Mouse (Mus musculus): Measurements from ENCODE around the gene Gm6034. TPM values are rescaled to one million over a fixed set of nuclear protein-coding genes. Genes with fewer than 3 reads are reported as not detected.
A peak's percentile ranks its signal among the peaks of the same experiment; 100 is the strongest.
"Not testable (repeated sequence)": the region's sequence is repeated elsewhere in the genome, so short reads cannot be mapped to it uniquely, and the experiment has no call there.

Gene Gm6034
- total RNA-seq, 2 experiments from 2014 or later = not detected

GRCm38 (mm10) chr17:36022922-36023321 lies 19.8 kb upstream of the Gm6034 start:
- DNase-seq (ENCODE audit: low spot score in 2 of 2) = no peak

DNA sequence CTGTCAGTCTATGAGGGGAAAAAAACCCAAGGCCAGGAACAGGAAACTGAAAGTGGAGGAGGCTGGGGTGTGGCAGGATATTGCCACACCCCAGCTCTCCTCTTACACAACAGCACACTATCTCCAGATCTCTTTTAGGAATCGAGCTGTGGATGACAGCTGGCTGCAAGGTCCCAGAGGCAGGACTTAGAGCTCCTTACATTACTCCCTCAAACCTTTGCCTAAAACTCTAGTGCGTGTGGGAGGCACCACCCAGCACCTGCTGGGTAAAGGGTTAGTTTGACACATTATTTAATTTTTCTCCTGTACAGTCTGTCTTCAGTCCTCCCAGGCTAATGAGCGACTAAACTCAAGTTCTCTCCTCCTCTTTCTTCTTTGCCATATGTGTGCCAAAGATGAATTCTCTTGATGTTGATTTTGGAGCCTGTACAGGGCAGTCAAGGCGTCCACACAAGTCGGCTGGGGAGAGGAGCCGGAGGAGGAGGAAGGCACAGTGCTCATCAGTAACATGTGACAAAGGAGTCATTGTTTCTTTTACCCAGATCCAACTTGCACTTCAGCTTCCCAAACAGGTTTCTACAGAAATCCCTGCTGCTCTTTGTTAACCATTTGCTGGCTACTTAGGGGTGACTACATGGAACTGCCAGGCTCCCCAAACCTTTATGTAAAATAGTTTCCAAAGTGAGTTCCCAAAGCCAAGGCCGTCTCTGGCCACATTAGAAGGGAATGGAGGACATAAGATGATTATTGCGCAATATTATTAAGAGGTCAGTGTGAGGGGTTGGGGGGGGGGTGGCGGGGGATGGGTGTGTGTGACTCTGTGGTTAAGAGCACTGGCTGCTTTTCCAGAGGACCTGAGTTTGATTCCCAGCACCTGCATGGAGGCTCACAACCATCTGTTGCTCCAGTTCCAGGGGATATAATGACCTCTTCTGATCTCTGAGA lies 18.8 kb upstream of the Gm6034 start:
- no peak for DNase-seq (ENCODE audit: low spot score in 2 of 2)

GRCm38 (mm10) chr17:36025197-36025596 lies 17.6 kb upstream of the Gm6034 start:
- DNase-seq (ENCODE audit: low spot score in 2 of 2) = no peak

- DNase-seq (ENCODE audit: low spot score in 2 of 2) = no peak
These were observed 16.9 kb upstream of the Gm6034 start for GRCm38 (mm10) chr17:36025901-36026300.

DNA sequence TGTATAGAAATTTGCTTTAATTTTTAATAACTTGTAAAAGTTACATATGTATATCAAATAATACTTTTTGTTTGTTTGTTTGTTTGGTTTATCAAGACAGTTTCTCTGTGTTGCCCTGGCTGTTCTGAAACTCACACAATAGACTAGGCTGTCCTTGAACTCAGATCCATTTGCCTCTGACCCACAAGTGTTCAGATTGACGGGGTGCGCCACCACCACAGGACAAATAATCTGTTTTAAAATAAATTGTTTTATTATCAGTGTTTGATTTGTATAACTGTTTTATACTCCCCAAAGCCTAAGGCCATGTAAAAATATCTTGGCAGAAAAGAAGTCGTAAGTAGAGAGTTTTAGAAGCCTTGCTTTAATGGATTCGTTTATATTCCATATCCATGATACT lies 15.1 kb upstream of the Gm6034 start:
- no peak for DNase-seq (ENCODE audit: low spot score in 2 of 2)

- no peak for DNase-seq (ENCODE audit: low spot score in 2 of 2)
These were observed 13.7 kb upstream of the Gm6034 start for GRCm38 (mm10) chr17:36028879-36029619.

DNA sequence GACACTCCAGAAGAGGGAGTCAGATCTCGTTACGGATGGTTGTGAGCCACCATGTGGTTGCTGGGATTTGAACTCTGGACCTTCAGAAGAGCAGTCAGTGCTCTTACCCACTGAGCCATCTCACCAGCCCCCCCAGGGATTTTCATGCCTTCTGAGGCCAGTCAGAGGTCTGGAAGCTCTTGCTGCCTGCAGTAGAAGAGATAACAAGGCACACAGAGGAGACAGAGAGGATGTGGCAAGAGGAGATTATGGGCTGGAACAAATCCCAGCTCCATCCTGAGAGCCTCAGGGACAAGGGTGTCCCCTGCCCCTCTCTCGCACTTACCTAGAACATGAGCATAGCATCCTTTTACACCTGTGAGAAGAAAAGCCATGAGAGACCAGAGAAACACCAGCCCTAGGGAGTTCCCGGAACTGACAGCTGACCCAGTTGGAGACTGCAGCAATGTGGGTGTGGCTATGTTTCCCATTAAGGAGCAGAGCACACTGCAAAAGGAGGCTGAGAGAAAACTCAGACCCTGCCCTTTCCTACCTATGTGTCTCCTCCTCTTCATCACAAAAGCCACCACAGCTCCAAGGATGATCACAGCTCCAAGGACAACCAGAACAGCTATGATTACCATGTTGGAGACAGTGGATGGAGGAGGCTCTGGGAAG lies 12.6 kb upstream of the Gm6034 start:
- DNase-seq (ENCODE audit: low spot score in 2 of 2) = not testable (repeated sequence)

DNA sequence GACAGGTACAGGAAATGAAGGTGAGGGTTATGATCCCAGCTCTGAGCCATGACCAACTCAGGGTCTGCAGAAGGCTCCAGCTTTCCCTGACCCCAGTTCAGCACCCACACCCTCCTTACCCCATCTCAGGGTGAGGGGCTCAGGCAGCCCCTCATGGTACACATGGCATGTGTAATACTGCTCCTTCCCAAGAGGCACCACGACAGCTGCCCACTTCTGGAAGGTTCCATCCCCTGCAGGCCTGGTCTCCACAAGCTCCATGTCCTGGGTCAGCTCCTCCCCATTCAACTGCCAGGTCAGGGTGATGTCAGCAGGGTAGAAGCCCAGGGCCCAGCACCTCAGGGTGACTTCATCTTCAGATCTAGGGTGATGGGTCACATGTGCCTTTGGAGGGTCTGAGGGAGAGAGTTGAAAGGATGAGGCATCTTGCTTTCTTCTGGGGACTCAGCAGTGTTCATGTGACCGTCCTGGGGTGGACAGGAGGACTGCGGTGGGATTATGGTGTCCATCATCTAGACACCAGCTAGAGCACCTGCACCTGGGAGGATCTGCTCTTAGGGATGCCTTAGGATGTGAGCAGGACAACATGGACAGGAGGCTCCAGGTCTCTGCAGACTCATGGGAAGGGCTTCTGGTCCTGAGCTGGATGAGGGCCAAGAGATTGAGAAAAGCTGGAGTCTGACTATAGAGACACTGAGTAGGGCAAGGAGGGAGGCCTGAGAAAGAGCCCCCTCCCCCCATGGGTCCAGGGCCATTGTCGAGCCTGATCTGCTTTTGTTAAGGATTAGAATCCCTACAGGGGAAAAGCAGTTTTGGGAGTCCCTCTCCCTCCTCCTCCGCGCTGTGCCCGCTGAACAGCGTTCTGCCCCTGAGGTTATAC lies 11.8 kb upstream of the Gm6034 start:
- not testable (repeated sequence) for DNase-seq (ENCODE audit: low spot score in 2 of 2)

GRCm38 (mm10) chr17:36031583-36032331 lies 11.0 kb upstream of the Gm6034 start:
- DNase-seq (ENCODE audit: low spot score in 2 of 2) = peak in 1 of 2 experiments; percentile 52

- DNase-seq (ENCODE audit: low spot score in 2 of 2) = peak; percentile 7 to 33
These were observed 10.3 kb upstream of the Gm6034 start, which contains the start of gene H2-T23 for GRCm38 (mm10) chr17:36032351-36032875. Gene H2-T23 (minus strand): TSS chr17:36032855.

- DNase-seq (ENCODE audit: low spot score in 2 of 2) = not testable (repeated sequence)
These were observed 8.2 kb upstream of the Gm6034 start for GRCm38 (mm10) chr17:36034524-36034923.

DNA sequence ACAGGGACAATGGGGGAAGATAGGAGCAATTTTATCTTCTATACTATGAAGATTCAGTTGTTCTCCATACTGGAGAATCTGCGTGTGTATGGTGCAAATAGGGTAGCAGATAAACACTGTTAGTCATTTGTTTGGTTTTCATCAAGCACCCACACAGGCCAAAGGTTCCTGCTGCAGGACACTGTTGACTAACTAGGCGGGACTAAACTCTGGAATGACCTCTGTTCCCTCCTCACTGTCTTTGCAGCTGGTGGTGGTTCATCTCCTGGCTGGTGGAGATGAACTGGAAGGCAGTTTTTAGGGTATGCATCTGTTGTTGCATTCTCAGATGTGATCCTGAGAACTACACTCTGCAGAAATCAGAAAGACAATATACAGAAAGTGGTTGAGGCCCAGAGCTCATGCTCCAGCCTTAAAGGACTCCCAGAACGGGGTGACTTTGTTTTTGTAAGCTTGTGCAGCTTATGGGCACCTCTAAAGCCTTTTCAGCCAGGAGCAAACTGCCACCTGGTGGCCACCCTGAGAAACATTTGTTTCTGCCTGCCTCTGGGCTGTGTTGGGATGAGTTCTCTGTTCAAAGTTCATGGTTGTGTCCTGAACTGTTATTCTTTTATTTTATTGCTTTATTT lies 7.6 kb upstream of the Gm6034 start:
- DNase-seq (ENCODE audit: low spot score in 2 of 2) = peak; percentile 28 to 51

DNA sequence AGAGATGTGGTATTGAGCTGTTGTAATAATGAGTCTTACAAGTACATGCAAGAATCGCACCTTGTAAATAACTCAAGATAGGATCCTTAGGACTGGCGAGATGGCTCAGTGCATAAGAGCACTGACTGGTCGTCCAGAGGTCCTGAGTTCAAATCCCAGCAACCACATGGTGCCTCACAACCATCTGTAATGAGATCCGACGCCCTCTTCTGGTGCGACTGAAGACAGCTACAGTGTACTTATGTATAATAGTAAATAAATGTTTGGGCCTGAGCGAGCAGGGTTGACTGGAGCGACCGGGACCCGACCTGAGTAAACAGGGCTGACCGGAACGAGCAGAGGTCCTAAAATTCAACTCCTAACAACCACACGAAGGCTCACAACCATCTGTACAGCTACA lies 6.6 kb upstream of the Gm6034 start:
- not testable (repeated sequence) for DNase-seq (ENCODE audit: low spot score in 2 of 2)

- DNase-seq (ENCODE audit: low spot score in 2 of 2) = not testable (repeated sequence)
These were observed 2.2 kb upstream of the Gm6034 start for GRCm38 (mm10) chr17:36040604-36041003.

DNA sequence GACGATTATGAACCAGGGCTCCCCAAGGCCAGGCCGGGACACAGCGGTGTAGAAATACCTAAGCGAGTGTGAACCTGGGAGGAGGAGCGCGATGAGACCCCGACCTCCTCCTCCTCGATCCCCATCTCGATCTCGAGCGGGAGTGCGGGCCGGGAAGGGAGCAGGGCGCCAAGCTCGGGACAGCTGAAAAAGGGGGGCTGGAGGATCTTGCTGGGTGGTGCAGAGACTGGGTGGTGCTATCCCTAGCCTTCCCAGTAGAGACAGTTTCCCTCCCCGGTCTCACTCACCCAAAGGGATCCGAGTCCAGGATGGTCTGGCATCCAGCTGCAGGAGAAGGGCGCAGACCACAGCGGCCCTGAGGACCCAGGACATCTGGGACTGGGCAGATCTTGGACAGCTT lies 706 bp upstream of the Gm6034 start:
- not testable (repeated sequence) for DNase-seq (ENCODE audit: low spot score in 2 of 2)

- no peak for DNase-seq (ENCODE audit: low spot score in 2 of 2)
These were observed 525 bp downstream of the Gm6034 start for GRCm38 (mm10) chr17:36043286-36043685.

- not testable (repeated sequence) for DNase-seq (ENCODE audit: low spot score in 2 of 2)
These were observed 15.2 kb downstream of the Gm6034 start for GRCm38 (mm10) chr17:36057927-36058326.

DNA sequence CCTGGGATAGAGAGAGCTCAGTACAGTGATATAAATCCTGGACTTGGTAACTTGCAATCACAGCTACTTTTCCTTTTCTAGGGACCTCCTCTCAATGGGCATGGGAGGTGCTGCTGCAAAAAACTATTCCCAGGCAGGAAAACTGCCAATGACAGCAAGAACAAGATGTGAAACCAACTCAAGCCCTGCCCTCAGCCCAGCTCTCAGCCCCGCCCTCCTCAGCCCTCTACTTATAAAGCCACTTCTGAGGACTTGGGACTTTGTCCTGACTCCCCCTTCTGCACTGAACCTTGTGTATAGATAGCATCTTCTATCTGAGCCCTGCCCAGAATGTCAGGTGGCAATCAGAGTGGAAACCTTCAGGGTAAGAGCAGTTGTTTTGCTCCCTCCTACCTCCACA lies 15.6 kb downstream of the Gm6034 start, which contains the start of gene Gm11127:
TSS of gene Gm11127 (minus strand) at position 10 of the 400 bp plus-strand sequence.
- not testable (repeated sequence) for DNase-seq (ENCODE audit: low spot score in 2 of 2)

DNA sequence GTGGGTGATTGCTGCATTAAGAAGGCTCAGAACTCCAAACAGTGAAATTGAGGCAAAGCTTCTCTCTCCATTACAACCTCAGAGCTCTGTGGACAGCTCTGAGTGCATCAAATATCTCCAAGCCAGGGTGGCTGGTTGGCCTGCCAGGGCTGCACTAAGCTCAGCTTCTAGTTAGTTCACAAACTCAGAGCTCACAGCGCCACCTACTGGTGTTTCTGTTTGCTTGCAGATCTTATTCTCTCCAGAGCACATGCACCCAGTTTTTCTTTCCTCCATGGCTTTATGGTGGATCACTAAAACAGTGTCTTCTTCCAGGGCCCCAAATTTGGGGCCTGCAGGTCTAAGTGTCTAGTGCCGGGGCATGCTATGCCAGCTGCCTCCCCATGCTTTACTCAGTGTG lies 18.1 kb downstream of the Gm6034 start:
- DNase-seq (ENCODE audit: low spot score in 2 of 2) = peak; percentile 81 to 91
